Mouse (Mus musculus) kidney, adult 18-20 months (tissue): ENCODE measurements around the gene Ubald2.
"Not testable (repeated sequence)": the region's sequence is repeated elsewhere in the genome, so short reads cannot be mapped to it uniquely, and the experiment has no call there.

Source experiments
- DNase-seq: peaks from one replicate; pipeline ENCODE4 v3.0.0; 2021

The Ubald2 gene

DNA sequence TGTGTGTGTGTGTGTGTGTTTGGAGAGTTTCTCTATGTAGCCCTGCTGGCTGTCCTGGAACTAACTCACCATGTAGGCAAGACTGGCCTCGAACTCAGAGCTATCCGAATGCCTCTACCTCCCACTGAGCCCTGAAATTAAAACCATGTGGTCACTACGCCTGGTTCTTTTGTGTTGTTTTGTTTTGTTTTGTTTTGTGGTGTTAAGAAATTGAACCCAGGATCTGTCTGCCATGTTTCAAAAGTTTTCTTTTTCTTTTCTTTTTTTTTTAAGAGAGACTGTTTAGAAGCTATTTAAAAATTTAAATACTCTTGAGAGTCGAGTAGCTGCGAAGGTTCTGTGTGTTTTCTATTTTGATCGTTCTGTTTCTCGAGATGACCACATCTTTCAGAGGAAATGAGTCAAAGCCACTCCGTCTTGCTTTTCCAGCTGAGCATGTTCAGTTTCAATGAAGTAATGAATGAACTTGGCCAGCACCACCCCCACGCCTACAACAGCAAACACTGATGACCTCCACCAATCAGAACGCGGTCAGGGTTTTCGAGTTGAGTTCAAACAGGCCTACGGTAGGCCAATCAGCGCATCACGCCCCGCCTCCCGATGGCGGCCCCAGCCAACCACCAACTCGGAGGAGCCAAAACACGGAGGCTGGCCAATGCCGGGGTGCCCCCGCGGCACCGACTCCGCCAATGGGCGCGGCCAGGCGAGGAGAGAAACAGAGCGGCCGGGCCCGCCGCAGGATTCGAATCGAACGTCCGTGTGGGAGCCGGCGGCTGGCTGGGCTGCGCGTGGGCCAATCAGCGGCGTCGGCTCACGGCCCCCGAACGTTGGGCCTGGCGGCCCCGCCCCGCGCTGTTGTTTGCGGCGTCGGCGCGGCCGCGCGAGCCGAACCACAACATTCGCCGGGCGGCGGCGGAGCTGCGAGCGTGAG is at the start of gene Ubald2:
Ubald2 (plus strand) TSS at position 739 of the 931 bp plus-strand sequence.
- peak; percentile 99 for DNase-seq

DNA sequence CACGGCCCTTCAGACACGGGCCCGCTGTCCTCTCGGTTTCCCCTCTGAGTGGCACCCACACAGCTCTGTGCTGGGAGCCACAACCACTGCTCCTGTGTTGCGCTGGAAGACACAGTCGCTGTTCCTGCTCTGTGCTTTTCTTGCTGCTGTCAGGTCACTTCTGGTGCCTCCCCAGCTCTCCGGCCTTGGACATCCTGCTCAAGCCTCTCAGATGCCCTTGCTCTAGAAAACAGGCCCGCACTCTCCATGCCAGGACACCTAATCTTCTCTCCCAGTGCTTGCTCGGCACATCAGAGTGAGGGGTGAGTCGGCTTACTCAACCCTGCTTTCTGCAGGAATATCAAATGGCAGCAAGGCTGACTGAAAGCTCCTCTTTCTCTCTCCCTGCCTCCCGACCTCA is 49.7 kb upstream of the Ubald2 start:
- no peak for DNase-seq

DNA sequence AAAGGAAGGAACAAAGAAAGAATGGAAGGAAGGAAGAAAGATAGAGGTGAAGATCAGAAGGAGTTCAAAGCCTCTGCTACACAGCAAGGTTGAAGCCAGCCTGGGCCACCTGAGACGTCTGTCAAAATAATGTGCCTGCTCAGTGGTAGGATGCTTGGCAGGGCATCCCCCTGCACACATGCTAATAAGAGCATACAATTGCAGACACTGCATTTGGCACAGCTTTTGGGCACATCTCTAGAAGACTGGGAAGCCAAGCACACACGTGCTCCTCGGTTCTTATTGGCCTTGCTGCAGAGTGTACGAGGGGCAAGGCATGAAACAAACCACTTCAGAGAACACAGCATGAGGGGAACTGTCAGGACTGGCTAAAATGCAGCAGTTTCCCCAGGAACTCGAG is 47.9 kb upstream of the Ubald2 start:
- no peak for DNase-seq

DNA sequence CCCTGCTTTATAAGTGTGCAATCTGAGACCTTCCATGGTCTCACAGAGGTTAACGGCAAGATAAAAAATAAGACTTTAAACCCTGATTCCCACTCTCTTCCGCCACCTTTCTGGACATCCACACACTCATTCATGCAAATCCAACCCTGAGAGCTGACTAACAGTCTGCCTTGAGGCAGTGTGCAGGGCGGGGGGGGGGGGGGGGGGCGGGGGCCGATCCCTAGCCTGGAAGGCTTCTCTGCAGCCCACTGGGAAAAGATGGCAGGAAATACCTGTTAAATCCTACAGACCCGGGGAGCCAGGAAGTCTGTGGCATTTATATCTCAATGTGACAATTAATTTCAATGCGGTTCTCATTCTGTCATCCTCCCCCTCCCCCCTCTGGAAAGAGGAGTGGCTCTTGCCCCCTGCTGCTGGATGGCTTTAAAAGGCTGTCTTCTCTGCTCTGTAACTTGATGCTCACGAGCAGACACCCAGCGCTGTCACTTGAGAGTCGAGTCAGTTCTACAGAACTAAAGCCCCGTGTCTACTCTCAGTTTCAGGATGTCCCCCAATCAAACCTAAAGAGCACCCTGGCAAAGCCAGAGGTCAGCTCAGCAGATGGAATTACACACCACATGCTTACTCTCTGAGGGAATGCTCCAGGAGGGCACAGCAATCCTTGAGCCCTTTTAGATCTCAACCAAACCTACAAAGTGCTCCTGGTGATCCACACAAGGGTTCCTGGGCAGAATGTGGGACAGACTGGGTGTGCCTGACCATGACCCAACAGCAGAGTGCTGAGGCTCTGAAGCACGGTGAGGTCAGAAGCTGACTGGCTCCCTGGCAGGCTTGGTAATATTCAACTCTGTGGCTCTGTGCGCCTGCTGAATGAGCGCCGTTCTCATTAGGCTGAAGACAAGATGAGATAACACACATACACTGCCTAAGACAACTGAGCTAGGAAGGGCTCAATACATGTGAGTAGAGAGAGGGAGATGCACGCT is 46.5 kb upstream of the Ubald2 start:
- no peak for DNase-seq

DNA sequence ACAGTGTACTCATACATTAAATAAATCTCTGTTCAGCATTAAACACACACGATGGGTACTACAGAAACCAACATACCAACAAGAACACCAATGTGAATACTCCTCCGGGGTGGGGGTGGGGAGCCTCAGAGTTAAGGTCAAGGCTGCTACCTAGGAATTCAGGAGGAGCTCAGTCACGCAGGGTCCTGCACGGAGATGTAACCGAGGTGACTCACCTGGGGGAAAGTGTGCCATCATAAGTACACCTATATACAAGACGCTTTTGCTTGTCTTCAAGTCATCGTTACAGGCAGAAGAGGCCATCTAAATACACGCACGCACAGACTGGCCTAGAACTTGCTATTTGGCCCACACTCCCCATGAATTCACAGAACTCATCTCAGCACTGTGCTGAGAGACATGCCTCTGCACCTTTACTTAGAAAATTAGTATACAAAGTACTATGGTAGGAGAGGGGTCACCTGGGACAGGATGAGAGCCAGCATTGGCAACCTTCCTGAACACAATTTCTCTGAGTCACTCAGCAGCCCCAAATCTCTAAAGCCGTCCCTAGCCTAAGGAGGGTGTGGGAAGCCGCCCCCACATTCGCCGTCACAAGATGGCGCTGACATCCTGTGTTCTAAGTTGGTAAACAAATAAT is 44.9 kb upstream of the Ubald2 start:
- DNase-seq = peak; percentile 64

DNA sequence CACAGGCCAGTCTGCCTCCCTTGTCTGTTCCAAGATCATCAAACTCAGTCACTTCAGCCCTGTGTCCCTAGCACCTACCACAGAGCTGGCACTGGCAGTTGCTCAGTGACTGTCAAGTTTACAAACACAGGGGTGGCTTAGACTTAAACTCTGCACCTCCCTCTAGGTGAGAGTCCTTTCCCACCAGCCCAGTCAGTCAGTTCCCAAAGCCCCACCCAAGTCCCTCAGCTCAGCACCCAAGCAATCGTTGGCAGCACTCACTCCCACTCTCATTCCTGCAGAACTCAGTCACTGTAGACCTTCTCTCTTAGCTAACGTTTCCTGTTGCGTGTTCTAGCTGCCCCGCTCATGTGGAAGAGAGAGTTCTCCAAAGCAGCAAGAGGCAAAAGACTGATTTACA is 39.1 kb upstream of the Ubald2 start:
- DNase-seq = no peak

DNA sequence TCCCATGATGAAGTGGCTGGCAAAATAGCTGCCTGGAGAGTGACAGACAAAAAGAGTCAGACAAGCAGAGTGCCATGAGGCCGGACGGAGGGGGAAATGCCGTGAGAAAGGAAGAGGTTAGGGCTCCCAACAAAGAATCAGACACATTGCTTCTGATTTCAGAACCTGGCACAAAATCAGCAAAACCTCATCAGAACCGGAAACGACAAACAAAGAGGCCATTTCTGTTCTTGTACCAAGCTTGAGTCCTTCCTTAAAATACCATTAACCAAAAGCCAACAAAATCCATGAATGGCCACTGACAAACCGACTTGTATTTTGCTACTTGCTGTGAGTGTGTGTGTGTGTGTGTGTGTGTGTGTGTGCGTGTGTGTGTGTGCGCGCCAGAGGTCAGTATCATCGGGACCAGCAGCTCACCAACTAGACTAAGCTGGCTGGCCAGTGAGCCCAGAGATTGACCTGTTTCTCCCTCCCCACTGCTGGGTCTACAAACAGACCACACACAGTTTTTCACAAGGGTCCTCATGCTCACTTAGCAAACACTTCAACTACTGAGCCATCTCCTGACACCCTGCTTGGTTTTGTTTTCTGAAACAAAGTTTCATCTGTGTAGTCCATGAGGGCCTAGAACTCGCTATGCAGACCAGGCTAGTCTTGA is 37.5 kb upstream of the Ubald2 start:
- no peak for DNase-seq

DNA sequence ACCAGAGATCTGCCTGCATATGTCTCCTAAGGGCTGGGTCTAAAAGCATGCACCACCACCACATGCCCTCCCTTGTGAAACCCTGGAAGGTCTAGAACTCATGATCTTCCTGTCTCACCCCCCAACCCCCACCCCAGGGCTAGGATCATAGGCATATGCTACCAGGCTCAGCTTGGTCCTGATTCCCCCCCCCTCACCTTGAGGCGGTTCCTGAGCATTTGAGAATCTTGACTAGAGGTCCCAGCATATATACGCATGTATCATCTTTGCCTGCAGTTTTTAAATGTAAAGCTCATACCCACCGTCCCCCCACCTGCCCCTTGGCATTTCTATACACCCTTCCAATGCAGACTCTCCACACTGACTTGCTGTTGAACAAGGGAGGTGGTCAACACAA is 37.0 kb upstream of the Ubald2 start:
- DNase-seq = no peak

DNA sequence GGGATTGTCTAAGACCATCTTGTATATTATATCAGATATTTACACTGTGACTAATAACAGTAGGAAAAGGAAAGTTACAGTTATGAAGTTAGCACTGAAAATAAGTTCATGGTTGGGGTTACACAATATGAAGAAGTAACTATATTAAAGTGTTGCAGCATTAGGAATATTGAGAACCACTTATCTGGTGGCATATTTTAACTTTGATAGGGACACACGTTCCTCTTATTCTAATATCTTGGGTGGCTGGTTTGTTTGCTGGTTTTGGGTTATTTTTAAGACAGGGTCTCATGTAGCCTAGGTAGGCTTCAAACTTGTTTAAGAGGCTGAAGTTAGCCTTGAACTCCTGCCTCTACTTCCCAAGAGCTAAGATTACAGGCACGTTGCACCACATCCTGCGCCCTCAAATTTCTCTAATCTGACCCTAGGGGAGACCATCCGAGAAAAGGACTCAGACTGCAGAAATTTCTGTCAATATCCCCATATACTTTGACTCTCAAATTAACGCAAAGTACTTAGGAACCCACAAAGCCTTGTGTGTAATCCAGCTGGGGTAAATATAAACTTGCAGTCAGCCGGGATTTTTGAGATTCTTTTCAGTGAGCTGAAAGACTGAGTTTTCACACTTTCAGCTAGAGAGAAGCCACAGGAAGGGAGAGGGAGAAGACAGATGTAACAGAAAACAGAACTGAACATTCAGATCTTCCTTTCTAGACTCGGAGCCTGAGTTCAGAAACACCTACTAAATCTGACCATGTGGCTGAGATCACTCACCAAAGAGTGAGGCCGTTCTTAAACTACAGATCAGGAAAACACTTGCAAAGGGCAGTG is 36.2 kb upstream of the Ubald2 start:
- DNase-seq = no peak

DNA sequence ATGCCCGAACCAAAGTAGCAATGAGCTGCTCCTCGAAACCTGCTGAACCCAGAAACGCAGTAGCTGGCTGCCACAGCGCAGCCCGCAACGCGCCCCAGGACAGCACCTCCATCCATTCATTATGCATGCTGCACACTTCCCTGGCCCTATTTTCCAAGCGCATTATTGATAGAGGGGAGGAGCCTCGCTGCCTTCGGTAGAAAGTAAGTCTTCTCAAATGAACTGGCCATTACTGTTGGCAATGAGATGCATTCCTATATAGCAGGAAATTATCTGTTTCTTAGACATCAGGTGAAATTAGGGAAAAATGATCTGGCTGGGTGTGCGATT is 35.6 kb upstream of the Ubald2 start:
- DNase-seq = no peak

DNA sequence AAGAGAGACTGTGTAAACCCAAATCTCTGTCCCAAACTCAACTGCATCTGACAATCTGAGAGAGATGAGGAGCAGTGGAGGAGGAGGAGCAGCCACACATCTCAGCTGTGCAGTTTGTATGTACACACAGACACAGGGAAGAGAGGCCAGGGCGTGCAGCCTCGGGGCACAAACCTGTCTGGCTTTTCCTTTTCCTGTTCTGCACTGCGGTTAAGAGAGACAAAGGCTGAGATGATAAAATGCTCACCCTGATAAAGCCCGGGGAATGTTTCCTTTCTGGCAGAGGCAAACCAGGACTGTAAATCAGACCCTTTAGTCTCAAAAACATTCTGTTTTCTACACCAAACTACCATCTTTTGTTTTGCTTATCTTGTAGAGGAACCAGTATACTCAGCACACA is 33.3 kb upstream of the Ubald2 start:
- DNase-seq = no peak

DNA sequence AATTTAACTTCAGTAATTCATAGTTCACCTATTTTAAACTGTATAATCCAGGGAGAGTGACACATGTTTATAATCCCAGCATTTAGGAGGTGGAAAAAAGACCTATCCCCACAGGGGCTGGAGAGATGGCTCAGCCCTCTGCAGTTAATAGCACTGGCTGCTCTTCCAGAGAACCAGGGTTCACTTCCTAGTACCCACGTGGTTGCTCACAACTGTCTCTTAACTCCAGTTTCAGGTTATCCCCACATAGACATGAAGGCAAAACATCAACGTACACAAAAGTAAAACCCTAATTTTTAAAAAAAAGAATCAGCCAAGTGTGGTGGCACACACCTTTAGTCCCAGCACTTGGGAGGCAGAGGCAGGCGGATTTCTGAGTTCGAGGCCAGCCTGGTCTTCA is 28.3 kb upstream of the Ubald2 start:
- DNase-seq = no peak

DNA sequence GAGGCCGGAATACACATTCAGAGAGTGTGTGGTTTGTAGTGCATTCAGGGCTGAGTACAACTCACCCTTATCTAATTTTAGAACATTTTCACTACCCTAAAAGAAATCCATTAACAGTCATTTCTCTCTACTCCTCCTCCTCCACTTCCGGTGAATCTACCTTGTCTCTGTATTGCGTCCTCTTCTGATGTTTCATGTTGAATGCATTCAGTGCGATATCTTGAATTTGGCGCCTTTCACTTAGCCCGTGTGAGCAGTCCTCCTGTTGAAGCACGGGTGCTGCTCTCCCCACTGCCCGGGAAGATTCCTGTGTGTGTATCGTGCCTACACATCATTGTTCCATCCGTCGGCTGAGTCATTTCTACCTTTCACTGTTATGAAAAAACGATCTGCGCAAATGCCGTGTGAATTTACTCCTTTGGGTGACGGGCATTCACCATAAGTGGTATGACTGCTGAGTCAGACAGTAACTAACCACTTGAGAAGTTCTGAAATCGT is 27.6 kb upstream of the Ubald2 start:
- no peak for DNase-seq

DNA sequence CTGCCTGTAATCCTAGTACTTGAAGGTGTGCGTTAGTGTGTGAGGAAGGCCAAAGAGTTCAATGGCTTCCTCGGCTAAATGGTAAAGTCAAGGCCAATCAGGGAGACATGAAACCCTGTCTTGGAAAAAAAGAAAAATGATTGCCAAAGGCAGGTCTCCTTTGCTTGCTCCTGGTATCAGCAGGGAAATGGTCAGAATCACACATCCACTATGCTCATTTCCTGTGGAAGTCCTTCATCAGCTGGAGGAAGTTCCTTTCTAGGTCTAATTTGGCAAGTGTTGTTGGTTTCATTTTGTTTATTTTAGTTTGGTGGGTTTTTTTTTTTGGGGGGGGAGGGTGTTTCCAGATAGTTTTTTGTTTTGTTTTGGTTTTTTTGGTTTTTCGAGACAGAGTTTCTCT is 24.9 kb upstream of the Ubald2 start:
- no peak for DNase-seq

DNA sequence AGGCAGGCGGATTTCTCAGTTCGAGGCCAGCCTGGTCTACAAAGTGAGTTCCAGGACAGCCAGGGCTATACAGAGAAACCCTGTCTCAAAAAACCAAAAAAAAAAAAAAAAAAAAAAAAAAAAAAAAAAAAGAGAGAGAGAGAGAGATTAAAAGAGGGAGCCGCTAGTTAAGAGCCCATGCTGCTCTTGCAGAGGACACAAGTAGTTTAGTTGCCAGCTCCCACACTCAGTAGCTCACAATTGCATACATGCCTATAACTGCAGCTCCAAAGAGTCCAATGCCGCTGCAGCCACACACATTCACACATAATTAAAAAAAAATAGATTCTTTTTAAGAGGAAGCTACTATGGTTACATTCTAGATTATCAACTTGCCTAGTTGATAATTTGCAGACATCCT is 23.5 kb upstream of the Ubald2 start:
- DNase-seq = not testable (repeated sequence)

DNA sequence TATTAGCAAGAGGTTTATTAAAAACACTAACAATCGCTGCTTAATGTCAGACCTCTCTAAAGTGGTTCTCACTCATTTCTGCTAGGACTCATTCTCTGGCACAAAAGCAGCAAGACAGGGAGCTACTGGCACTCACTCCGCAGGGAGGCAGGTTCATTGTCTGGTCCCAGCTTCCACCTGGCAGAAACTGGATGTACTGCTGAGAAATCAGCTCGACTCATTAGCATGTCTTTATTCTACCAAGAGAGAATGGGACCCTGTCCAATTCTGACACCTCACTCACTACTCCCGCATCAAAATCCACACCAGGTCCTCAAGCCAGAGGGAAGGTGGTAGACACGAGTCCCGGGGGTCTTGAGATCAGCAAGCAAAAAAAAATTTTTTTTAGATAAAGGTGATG is 22.3 kb upstream of the Ubald2 start:
- no peak for DNase-seq

DNA sequence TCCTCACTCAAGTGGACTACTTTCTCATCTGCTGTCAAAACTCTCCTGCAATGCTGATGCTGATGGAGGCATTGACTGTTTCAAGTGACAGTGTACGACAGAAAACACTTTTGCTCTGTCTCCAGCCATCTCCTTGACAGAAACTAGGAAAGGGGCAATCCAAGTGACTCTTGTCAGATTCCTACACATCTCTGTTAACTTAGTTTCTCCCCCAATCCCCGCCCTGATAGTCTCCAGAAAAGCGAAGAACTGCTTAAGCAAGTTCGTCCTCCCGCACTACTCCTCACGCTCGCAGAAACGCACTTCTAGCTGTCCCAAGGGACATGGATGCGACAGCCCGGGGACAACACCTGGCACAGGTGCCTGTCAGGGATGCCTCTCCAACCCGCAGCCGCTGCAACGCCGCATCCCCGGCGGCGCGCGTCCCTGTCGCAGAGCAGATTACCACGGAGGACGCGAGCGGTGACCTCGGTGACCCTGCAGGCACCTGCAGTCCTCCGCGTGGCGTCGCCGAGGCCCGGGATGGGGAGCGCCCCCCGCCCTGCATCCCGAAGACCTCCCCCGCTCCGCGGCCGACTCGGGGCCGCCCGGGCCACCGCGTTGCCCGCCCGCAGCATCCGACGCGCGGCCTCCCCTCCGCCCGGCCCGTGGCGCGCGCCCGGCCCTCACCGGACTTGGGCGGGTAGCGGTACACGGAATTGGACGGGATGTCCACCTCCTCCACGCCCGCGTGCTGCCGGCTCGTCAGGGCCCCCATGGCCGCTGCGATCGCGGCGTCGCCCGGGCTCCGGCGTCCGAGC is 21.7 kb upstream of the Ubald2 start:
- no peak for DNase-seq

DNA sequence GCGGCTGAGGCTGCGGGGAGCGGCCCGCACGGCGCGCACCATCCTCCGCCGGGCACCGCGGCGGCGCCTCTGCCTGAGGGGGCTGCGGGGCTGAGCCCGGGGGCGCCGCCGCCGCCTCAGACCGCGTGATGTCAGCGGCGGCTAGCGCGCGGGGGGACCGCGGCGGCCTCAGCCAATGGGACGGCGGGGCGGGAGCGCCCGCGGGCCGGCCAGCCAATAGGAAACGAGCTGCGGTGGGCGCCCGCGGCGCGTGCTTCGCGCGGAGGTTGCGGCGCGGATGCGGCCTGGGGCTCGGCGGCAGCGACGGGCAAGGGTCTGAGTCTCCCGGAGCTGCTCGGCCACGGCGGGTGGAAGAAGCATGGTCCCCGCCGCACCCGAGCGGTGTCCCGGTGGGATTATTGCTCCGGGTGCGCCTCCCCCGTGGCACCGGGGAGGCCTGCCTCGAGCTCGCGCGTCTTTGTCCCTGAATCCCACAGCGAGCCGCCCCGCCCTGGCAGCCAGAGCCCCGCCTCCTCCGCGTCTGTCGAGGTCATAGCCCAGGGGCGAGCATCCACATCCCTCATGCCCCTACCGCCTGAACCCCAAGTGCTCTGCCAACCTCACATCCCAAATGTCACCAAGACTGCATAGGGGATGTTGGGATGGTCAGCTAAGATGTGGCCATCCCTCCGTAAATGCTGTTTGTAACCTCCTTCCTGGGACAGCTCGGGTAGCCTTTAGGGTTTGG is 20.8 kb upstream of the Ubald2 start, which contains the start of gene Rnf157:
Rnf157 (minus strand) TSS at position 129 of the 727 bp plus-strand sequence.
- DNase-seq = peak; percentile 81

DNA sequence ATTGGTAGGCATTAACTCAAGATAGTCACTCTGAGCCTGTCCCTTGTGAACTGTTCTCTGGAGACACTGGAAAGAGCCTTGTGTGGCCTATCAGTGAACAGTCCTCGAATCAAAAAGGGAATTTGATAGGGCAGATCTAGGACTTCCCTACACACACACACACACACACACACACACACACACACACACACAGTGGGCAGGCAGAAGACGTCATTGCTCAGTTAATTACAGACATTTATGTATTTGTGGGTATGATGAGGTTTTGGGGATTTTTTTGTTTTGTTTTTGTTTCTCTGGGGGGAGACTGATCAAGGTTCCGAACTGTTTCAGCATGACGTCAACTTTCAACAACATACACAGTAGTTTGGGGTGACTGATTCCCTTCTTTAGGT is 20.3 kb upstream of the Ubald2 start:
- no peak for DNase-seq
